Mouse (Mus musculus): Measurements from ENCODE around the gene Wfdc17. TPM values are rescaled to one million over a fixed set of nuclear protein-coding genes. Genes with fewer than 3 reads are reported as not detected.

Gene Wfdc17
- 0.99 and 1.2 TPM in 2 replicates for polyA plus RNA-seq (2012; rRNA removed)

DNA sequence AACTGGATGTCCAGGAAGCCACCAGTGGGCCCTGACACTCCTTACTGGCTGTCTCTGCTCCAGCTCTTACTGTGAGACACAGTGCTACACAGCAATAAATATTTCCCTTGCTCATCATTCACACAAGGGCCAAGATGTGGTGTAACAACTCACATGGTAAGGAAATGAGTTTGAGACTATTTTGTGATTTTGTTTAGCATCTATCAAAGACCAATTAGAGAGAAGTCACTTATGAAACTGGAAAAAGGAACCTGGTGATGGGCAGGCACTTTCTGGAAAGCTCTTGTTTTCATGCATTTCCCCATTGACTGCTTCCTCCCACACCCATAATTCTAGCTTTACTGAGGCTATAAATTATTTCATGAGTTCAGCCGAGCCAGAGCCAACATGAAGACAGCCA, at the start of gene Wfdc17:
Gene Wfdc17 (plus strand): TSS at position 287 of the 400 bp plus-strand sequence.
- no peak for TF ChIP-seq CTCF (IDR thresholded peaks at IDR 0.05; ENCODE audit: extremely low read depth, insufficient read length, insufficient replicate concordance, low read depth, low read length)
- TF ChIP-seq POLR2A (IDR thresholded peaks at IDR 0.05; ENCODE audit: low read depth, low read length): no peak
- Histone ChIP-seq H3K36me3 (ENCODE audit: control insufficient read depth, insufficient read depth, low read length) (no peaks in the 10 kb centered on the region), H3K27me3 (ENCODE audit: control insufficient read depth, insufficient read depth, low read length) (no peaks in the 10 kb centered on the region), H3K4me3 (ENCODE audit: low read depth, low read length) (no peak within 1 kb of the TSS), H3K4me1 (ENCODE audit: control insufficient read depth, insufficient read depth, insufficient read length, low read length) (no peaks in the 10 kb centered on the region), H3K27ac (ENCODE audit: insufficient read depth, low read depth, low read length) (no peak within 1 kb of the TSS)
- WGBS: 0% methylated on average over 1 of the region's 1 CpGs

DNA sequence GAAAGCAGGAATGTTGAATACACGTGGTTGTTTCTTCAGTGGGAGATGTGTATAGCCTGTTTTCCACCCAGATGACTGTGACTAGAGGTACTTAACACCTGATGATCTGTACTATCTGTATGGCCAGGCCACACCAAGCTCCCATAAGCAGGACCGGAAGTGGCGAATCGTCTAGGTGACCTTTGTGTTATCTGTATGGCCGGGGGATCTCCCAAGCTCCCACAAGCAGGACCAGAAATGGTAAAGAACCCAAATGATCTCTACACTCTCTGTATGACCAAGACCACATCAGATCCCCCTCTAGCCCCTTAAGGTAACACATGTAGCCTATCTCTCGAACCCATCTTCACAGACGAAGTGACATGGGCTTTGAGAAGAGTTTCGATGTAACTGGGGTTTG, 49.2 kb upstream of the Wfdc17 start:
- Histone ChIP-seq H3K4me3 (ENCODE audit: low read depth, low read length) (no peak overlapping the region), H3K4me1 (ENCODE audit: control insufficient read depth, insufficient read depth, insufficient read length, low read length) (no peaks in the 10 kb centered on the region), H3K27ac (ENCODE audit: insufficient read depth, low read depth, low read length) (no peak overlapping the region), H3K27me3 (ENCODE audit: control insufficient read depth, insufficient read depth, low read length) (no peaks in the 10 kb centered on the region), H3K36me3 (ENCODE audit: control insufficient read depth, insufficient read depth, low read length) (no peaks in the 10 kb centered on the region)
- 88% methylated on average over 8 of the region's 8 CpGs for WGBS
- TF ChIP-seq CTCF (IDR thresholded peaks at IDR 0.05; ENCODE audit: extremely low read depth, insufficient read length, insufficient replicate concordance, low read depth, low read length): no peak
- no peak for TF ChIP-seq POLR2A (IDR thresholded peaks at IDR 0.05; ENCODE audit: low read depth, low read length)

DNA sequence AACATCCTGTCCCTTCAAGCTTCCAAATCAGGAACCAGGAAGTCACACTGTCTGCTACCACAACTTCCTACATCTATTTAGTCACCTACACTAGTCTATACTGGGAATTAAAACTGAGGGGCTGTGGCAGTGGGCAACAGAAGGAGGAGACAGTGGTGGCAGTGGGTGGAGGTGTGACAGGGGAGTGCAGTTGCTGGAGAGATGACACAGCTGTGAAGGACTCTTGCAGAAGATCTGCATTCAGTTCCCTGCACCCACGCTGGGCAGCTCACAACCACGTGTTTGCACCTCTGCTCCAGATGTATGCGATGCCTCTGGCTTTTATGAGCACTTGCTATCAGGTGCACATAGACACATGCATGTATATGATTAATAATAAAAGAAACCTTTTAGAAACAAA, 46.3 kb upstream of the Wfdc17 start:
- WGBS: 84% methylated on average over 3 of the region's 3 CpGs
- Histone ChIP-seq H3K4me3 (ENCODE audit: low read depth, low read length) (no peak overlapping the region), H3K27ac (ENCODE audit: insufficient read depth, low read depth, low read length) (no peak overlapping the region), H3K4me1 (ENCODE audit: control insufficient read depth, insufficient read depth, insufficient read length, low read length) (no peaks in the 10 kb centered on the region), H3K36me3 (ENCODE audit: control insufficient read depth, insufficient read depth, low read length) (no peaks in the 10 kb centered on the region), H3K27me3 (ENCODE audit: control insufficient read depth, insufficient read depth, low read length) (no peaks in the 10 kb centered on the region)
- TF ChIP-seq CTCF (IDR thresholded peaks at IDR 0.05; ENCODE audit: extremely low read depth, insufficient read length, insufficient replicate concordance, low read depth, low read length): no peak
- TF ChIP-seq POLR2A (IDR thresholded peaks at IDR 0.05; ENCODE audit: low read depth, low read length): no peak

DNA sequence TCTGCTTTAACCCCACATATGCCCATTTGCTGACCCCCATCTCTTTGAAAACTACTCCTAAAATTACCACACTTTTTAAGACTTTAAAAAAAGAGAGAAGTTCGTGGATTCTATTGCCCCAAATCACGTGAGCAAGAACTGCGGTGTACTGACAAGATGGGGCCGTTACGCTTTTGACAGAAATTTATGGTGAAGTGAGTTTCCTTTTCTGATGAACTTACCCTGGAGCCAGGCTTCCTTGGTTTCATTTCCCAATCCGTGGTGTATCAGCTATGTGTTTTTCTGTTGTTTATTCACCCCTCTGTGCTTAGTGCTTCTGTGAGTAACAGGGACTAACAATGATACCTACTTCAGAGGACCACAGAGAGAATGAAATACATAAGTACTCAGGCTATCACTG, 45.0 kb upstream of the Wfdc17 start:
- 68% methylated on average over 6 of the region's 6 CpGs for WGBS
- H3K4me3 ChIP-seq (ENCODE audit: low read depth, low read length): no peak overlapping the region
- TF ChIP-seq POLR2A (IDR thresholded peaks at IDR 0.05; ENCODE audit: low read depth, low read length) (no peak), CTCF (IDR thresholded peaks at IDR 0.05; ENCODE audit: extremely low read depth, insufficient read length, insufficient replicate concordance, low read depth, low read length) (no peak)

DNA sequence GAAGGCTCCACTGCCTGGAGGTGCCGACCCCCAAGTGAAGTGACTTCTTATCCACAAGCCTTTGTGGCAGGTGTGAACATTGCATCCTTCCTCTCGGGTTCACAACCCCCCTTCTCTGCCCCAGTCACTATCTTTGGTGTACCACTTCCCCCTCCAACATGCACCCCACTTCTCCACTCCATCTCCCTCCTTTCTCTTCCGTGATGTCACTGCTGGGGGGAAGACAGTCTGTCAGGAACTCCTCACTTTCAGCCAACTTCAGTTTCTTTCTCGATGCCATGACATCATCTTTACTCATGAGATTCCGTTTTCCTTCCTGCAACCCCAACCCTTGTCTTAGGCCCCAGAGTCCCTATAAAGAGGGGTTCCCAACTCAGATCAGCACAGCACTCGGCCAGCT, 41.6 kb upstream of the Wfdc17 start, which contains the start of gene Ccl4:
Gene Ccl4 (plus strand): TSS at position 381 of the 400 bp plus-strand sequence.
- Histone ChIP-seq H3K4me3 (ENCODE audit: low read depth, low read length) (peak within 1 kb of the TSS; percentile 14), H3K27me3 (ENCODE audit: control insufficient read depth, insufficient read depth, low read length) (no peaks in the 10 kb centered on the region), H3K4me1 (ENCODE audit: control insufficient read depth, insufficient read depth, insufficient read length, low read length) (no peaks in the 10 kb centered on the region), H3K36me3 (ENCODE audit: control insufficient read depth, insufficient read depth, low read length) (no peaks in the 10 kb centered on the region), H3K27ac (ENCODE audit: insufficient read depth, low read depth, low read length) (peak within 1 kb of the TSS; percentile 22; the same call in 1 of the 2 replicates)
- WGBS: 62% methylated on average over 6 of the region's 6 CpGs
- TF ChIP-seq CTCF (IDR thresholded peaks at IDR 0.05; ENCODE audit: extremely low read depth, insufficient read length, insufficient replicate concordance, low read depth, low read length) (no peak), POLR2A (IDR thresholded peaks at IDR 0.05; ENCODE audit: low read depth, low read length) (no peak)

More for the DNA sequence above, 45.0 kb upstream of the Wfdc17 start:
- H3K36me3 ChIP-seq (ENCODE audit: control insufficient read depth, insufficient read depth, low read length): no peaks in the 10 kb centered on the region
- H3K27ac ChIP-seq (ENCODE audit: insufficient read depth, low read depth, low read length): no peak overlapping the region
- no peaks in the 10 kb centered on the region for H3K27me3 ChIP-seq (ENCODE audit: control insufficient read depth, insufficient read depth, low read length)
- no peaks in the 10 kb centered on the region for H3K4me1 ChIP-seq (ENCODE audit: control insufficient read depth, insufficient read depth, insufficient read length, low read length)

DNA sequence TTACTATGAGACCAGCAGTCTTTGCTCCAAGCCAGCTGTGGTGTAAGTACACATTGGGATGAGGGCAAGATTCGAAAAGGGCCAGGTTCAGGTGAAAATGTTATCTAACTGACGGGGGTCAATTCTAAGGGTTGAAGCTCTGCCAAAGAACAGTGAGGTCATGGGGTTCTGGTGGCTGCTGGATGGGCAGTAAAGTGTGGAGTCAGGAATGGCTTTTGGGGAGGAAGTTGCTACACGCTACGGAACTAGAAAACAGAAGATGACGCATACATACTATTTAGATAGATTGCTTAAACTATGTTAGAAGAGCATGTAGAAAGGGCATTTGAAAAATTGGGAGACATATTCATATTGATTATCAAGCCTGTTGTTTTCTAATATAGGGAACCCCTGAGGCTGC, 40.3 kb upstream of the Wfdc17 start:
- WGBS: 49% methylated on average over 5 of the region's 5 CpGs

DNA sequence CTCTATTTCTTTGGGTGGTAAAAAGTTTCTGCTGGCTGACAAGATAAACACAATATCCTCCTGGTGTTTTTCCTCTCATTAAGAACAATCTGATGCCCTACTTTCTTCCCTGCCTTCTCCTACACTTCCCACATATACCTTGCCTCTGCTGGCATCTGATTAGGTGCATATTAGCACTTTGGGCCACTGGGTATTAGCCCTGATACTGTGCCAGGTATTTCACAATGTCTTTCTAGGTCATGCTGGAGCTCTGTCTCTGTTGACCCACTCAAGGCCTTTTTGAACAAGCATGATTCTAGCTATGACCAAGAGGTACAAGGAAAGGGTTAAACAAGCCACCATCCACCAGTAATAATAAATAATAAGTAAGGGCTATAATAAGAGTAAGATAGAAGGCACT, 32.0 kb upstream of the Wfdc17 start:
- Histone ChIP-seq H3K27me3 (ENCODE audit: control insufficient read depth, insufficient read depth, low read length) (no peaks in the 10 kb centered on the region), H3K27ac (ENCODE audit: insufficient read depth, low read depth, low read length) (no peak overlapping the region), H3K4me3 (ENCODE audit: low read depth, low read length) (no peak overlapping the region), H3K36me3 (ENCODE audit: control insufficient read depth, insufficient read depth, low read length) (no peaks in the 10 kb centered on the region), H3K4me1 (ENCODE audit: control insufficient read depth, insufficient read depth, insufficient read length, low read length) (no peaks in the 10 kb centered on the region)
- TF ChIP-seq POLR2A (IDR thresholded peaks at IDR 0.05; ENCODE audit: low read depth, low read length) (no peak), CTCF (IDR thresholded peaks at IDR 0.05; ENCODE audit: extremely low read depth, insufficient read length, insufficient replicate concordance, low read depth, low read length) (no peak)

More for the DNA sequence above, 40.3 kb upstream of the Wfdc17 start:
- Histone ChIP-seq H3K27me3 (ENCODE audit: control insufficient read depth, insufficient read depth, low read length) (no peaks in the 10 kb centered on the region), H3K4me3 (ENCODE audit: low read depth, low read length) (no peak overlapping the region), H3K27ac (ENCODE audit: insufficient read depth, low read depth, low read length) (peak overlapping the region; percentile 22; the same call in 1 of the 2 replicates), H3K4me1 (ENCODE audit: control insufficient read depth, insufficient read depth, insufficient read length, low read length) (no peaks in the 10 kb centered on the region), H3K36me3 (ENCODE audit: control insufficient read depth, insufficient read depth, low read length) (no peaks in the 10 kb centered on the region)
- TF ChIP-seq CTCF (IDR thresholded peaks at IDR 0.05; ENCODE audit: extremely low read depth, insufficient read length, insufficient replicate concordance, low read depth, low read length) (no peak), POLR2A (IDR thresholded peaks at IDR 0.05; ENCODE audit: low read depth, low read length) (no peak)
